Mouse (Mus musculus): ENCODE data around the gene Acadvl. TPM values are rescaled to one million over a fixed set of nuclear protein-coding genes. Genes with fewer than 3 reads are reported as not detected.

Acadvl gene
- polyA plus RNA-seq, 1 experiment from 2014 or later: 73.8 TPM

DNA sequence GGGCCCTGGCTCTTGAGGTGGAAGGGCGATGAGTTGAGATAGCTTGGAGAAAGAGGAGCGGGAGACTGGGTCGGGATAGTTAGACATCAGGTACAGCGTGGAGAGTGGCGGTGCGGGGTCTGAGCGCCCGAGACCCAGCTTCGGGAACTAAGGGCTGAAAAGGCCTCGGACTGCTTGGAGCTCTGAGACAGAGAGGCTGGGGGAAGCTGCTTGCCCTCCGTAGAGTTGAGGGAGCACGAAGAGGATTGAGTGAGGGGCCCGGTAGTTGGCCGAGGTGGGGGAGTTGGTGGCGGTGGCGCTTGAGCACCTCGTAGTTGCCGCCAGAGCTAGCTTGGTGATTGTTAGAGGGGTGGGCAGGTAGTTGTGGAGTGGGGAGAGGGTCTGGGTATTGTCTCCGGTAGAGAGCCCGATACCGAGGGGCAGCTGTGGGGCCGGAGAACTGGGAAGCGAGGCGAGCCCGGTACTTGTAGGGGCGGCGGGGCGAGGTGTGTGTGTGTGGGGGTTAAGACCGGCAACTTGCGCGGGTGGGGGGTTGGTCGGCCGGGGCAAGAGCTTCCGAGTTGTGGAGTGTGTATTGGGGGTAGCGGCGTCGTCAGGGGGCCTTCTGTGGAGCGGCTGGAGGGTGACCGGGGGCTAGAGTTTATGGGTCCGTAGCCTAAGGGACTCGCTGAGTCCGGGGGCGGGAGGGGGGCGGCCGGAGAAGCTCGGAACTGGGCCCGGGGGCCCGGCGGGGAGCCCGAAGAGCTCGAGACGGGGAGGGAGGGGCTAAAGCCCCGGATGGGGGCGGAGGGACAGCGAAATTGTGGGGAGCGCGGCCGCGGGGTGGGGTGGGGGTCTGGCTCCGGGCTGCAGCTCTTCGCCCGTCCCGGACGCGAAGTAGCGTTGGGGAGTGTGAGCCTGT, 18.8 kb downstream of the Acadvl start:
- Histone ChIP-seq H3K27ac (ENCODE audit: low read depth) (peak overlapping the region; percentile 98), H3K9me3 (ENCODE audit: control insufficient read depth, low read length) (no peaks in the 10 kb centered on the region), H3K4me1 (replicated peaks; ENCODE audit: control insufficient read depth, insufficient read depth, low read length) (peaks cover 23% of the 10 kb centered on the region), H3K9ac (ENCODE audit: low read length) (peak overlapping the region; percentile 88), H3K4me3 (ENCODE audit: low read depth, low read length) (peak overlapping the region; percentile 77), H3K27me3 (replicated peaks; ENCODE audit: control insufficient read depth, insufficient read depth, low read length) (no peaks in the 10 kb centered on the region), H3K4me2 (ENCODE audit: low read length) (peak overlapping the region; percentile 57), H3K36me3 (ENCODE audit: control insufficient read depth, insufficient read depth, low read length) (peaks cover 41% of the 10 kb centered on the region)
- peak; percentile 2 for ATAC-seq (replicated peaks; ENCODE audit: low FRiP score, low TSS enrichment, low read depth)
- WGBS: under 1% methylated on average over 64 of the region's 66 CpGs
- DNase-seq (ENCODE audit: low spot score): peak; percentile 78

DNA sequence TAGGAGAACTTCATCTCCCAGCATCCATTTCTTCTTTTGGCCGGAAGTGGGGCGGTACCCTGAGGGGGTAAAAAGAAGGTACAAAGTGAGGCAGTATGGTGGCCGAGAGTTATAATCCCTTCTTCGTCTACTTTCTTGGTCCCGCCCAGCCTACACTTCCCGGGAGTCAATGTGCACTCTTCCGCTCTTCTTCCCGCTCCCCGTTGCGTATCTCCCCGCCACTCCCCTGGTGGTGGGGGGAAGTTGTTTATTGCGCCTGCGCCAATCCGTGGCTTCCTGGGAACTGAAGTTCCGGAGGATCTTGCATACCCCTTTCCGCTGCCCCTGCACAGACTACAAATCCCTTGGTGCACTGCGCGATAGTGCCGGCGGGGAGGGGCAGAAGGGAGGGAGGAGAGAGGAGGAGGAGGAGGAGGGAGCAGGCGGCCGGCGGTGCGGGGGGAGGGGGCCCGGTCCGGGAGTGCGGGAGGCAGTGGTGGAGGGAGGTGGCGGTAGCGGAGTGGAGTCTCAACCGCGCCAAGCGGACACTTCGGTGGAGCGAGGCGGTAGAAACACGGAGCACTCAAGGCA, 19.7 kb downstream of the Acadvl start, which contains the start of gene Phf23:
TSS of gene Phf23 (plus strand) at position 387 of the 570 bp plus-strand sequence.
- peak within 1 kb of the TSS; percentile 57 for H3K4me2 ChIP-seq (ENCODE audit: low read length)
- DNase-seq (ENCODE audit: low spot score) (peak; percentile 97), ATAC-seq (replicated peaks; ENCODE audit: low FRiP score, low TSS enrichment, low read depth) (peak; percentile 71)
- peaks cover 23% of the 10 kb centered on the region for H3K4me1 ChIP-seq (replicated peaks; ENCODE audit: control insufficient read depth, insufficient read depth, low read length)
- H3K27ac ChIP-seq (ENCODE audit: low read depth): peak within 1 kb of the TSS; percentile 98
- H3K36me3 ChIP-seq (ENCODE audit: control insufficient read depth, insufficient read depth, low read length): peaks cover 41% of the 10 kb centered on the region
- peak within 1 kb of the TSS; percentile 88 for H3K9ac ChIP-seq (ENCODE audit: low read length)
- no peaks in the 10 kb centered on the region for H3K27me3 ChIP-seq (replicated peaks; ENCODE audit: control insufficient read depth, insufficient read depth, low read length)
- peak within 1 kb of the TSS; percentile 77 for H3K4me3 ChIP-seq (ENCODE audit: low read depth, low read length)
- no peaks in the 10 kb centered on the region for H3K9me3 ChIP-seq (ENCODE audit: control insufficient read depth, low read length)
- under 1% methylated on average over 36 of the region's 36 CpGs for WGBS

DNA sequence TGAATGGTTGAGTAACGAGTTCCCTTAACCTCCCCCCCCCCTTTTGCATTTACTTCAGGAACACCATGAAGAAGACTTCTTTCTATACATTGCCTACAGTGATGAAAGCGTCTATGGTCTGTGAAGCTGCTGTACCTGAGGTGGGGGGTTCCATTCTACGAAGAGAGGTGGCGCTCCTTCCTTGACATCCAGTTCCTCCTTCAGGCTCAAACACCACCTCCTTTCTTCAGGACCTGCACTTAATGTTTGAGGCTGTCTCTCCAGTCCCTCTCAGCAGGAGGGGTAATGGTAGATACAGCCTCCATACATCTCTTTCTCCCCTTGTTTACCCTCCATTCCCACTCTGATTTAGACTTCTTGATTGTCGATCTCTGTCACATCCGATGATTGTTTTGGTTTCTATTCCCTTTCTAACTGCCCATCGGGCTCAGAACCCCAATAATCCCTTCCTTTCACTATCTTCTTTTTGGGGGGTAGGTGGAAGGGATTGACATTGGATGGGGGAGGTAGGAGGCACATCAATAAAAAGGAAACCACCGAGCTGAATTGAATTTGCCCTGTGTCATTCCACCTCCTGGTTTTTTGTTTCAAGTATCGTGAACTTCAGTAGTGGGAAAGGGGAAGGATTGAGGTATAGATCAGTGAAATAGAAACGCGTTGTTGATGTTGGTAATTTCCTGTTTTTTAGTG, 20.7 kb downstream of the Acadvl start:
- H3K9ac ChIP-seq (ENCODE audit: low read length): no peak overlapping the region
- H3K27me3 ChIP-seq (replicated peaks; ENCODE audit: control insufficient read depth, insufficient read depth, low read length): no peaks in the 10 kb centered on the region
- 0 out of 2 replicates have a peak overlapping the region, but pooled peaks have one; percentile 77 for H3K4me3 ChIP-seq (ENCODE audit: low read depth, low read length)
- H3K9me3 ChIP-seq (ENCODE audit: control insufficient read depth, low read length): no peaks in the 10 kb centered on the region
- peaks cover 21% of the 10 kb centered on the region for H3K4me1 ChIP-seq (replicated peaks; ENCODE audit: control insufficient read depth, insufficient read depth, low read length)
- H3K36me3 ChIP-seq (ENCODE audit: control insufficient read depth, insufficient read depth, low read length): peaks cover 45% of the 10 kb centered on the region
- peak overlapping the region; percentile 38; the same call in 1 of the 2 replicates for H3K4me2 ChIP-seq (ENCODE audit: low read length)
- ATAC-seq (replicated peaks; ENCODE audit: low FRiP score, low TSS enrichment, low read depth): no peak
- WGBS: 84% methylated on average over 11 of the region's 11 CpGs
- DNase-seq (ENCODE audit: low spot score): no peak
- no peak overlapping the region; the same call in 1 of the 2 replicates for H3K27ac ChIP-seq (ENCODE audit: low read depth)

DNA sequence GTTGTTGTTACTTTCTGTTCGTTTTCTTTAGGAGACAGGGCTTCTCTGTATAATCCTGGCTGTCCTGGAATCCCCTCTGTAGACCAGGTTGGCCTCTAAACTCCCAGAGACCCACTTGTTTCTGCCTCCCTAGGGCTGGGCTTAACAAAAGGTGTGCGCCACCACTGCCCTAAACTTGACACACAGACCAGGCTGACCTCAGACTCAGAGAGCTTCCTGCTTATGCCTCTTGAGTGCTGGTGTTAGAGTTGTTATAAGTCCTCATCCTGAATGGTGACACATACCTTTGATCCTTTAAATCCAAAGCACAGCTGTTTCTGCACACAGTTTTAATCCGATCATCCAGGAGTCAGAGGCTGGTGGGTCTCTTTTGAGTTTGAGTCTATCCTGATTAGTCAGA, 22.3 kb downstream of the Acadvl start:
- Histone ChIP-seq H3K9me3 (ENCODE audit: control insufficient read depth, low read length) (no peaks in the 10 kb centered on the region), H3K9ac (ENCODE audit: low read length) (peak overlapping the region; percentile 83; the same call in 1 of the 2 replicates), H3K4me1 (replicated peaks; ENCODE audit: control insufficient read depth, insufficient read depth, low read length) (peaks cover 18% of the 10 kb centered on the region), H3K27me3 (replicated peaks; ENCODE audit: control insufficient read depth, insufficient read depth, low read length) (no peaks in the 10 kb centered on the region), H3K4me3 (ENCODE audit: low read depth, low read length) (peak overlapping the region; percentile 78), H3K27ac (ENCODE audit: low read depth) (no peak overlapping the region), H3K4me2 (ENCODE audit: low read length) (peak overlapping the region; percentile 71), H3K36me3 (ENCODE audit: control insufficient read depth, insufficient read depth, low read length) (peaks cover 45% of the 10 kb centered on the region)
- 85% methylated on average over 3 of the region's 3 CpGs for WGBS
- ATAC-seq (replicated peaks; ENCODE audit: low FRiP score, low TSS enrichment, low read depth): no peak
- DNase-seq (ENCODE audit: low spot score): no peak

DNA sequence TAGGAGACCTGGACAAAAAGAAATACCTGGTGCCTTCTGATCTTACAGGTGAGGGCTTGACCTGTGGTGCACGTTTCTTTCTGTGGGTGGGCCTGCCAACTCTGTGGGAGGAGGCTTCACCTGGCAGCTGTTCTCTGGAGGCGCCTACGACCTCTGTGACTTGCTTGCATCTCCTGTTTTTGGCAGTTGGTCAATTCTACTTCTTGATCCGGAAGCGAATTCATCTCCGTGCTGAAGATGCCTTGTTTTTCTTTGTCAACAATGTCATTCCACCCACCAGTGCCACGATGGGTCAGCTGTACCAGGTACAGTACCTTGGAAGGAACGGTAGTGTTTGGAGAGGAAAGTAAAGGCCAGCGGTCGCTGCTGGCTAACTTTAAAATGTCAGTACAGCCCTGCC, 22.8 kb downstream of the Acadvl start:
- Histone ChIP-seq H3K27ac (ENCODE audit: low read depth) (no peak overlapping the region), H3K4me3 (ENCODE audit: low read depth, low read length) (peak overlapping the region; percentile 78), H3K9me3 (ENCODE audit: control insufficient read depth, low read length) (no peaks in the 10 kb centered on the region), H3K36me3 (ENCODE audit: control insufficient read depth, insufficient read depth, low read length) (peaks cover 46% of the 10 kb centered on the region), H3K27me3 (replicated peaks; ENCODE audit: control insufficient read depth, insufficient read depth, low read length) (no peaks in the 10 kb centered on the region), H3K4me1 (replicated peaks; ENCODE audit: control insufficient read depth, insufficient read depth, low read length) (peaks cover 13% of the 10 kb centered on the region), H3K4me2 (ENCODE audit: low read length) (peak overlapping the region; percentile 71), H3K9ac (ENCODE audit: low read length) (peak overlapping the region; percentile 83)
- WGBS: 75% methylated on average over 10 of the region's 10 CpGs
- no peak for ATAC-seq (replicated peaks; ENCODE audit: low FRiP score, low TSS enrichment, low read depth)
- DNase-seq (ENCODE audit: low spot score): no peak

DNA sequence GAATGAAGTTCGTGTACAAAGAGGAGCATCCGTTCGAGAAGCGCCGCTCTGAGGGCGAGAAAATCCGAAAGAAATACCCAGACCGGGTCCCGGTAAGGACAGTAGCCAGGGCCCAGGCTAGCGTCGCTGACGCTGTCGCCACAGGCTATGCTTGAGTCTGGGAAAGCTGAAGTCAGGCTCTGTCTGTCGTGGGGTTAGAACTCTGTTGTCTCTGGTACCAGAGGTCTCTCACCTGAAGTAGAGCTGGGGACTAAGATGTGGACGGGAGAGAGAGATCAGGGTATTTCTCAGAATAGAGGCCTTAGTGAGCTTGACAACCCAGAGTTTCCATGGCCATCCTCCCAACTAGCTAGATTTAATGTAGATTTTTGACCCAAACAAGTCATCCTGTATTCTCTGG, 23.5 kb downstream of the Acadvl start:
- H3K36me3 ChIP-seq (ENCODE audit: control insufficient read depth, insufficient read depth, low read length): peaks cover 53% of the 10 kb centered on the region
- peak; percentile 12; the same call in 1 of the 2 replicates for ATAC-seq (replicated peaks; ENCODE audit: low FRiP score, low TSS enrichment, low read depth)

DNA sequence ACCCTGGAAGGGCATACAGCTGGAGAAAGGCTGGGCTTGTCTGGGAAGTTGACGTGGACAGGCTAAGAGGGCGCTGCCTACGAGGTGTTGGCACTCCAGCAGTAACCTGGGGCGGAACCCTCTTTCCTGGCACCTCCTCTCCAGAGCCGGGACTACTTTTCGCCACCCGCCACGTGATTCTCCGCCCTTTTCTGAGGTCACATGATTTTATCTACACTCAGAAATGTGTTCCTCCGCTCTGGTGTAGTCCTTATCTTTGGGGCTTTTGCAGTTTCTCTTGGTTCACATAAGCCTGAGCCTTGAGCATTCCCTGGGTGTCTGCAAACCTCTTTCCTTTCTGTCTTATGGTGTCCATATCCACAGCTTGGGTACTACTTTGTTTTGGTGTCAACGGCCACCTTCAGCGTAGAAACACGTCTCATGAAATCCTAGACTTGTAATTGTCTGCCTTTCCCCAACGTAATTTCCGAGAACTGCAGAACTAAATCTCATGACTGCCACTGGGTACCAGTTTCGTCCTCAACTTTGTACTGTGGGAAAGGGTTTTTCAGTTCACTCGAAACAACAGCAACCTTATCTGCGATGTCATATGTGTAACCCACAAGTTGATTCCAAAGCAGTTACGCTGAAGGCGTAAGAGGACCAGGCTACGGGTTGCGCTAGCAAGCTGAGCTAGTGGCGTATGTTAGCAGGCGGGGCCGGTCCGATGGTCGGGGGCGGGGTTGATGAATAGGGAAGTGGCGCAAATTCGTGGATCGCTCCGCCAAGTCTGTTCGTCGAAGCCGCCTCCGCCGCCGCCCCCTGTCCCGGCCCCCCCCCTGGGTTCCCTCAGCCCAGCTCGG, 24.1 kb downstream of the Acadvl start, which contains the start of gene Gabarap:
TSS of gene Gabarap (plus strand) at position 294 of the 842 bp plus-strand sequence.
- ATAC-seq (replicated peaks; ENCODE audit: low FRiP score, low TSS enrichment, low read depth) (peak; percentile 70), DNase-seq (ENCODE audit: low spot score) (peak; percentile 97)
- Histone ChIP-seq H3K9me3 (ENCODE audit: control insufficient read depth, low read length) (no peaks in the 10 kb centered on the region), H3K4me3 (ENCODE audit: low read depth, low read length) (peak within 1 kb of the TSS; percentile 78), H3K4me2 (ENCODE audit: low read length) (peak within 1 kb of the TSS; percentile 71), H3K27me3 (replicated peaks; ENCODE audit: control insufficient read depth, insufficient read depth, low read length) (no peaks in the 10 kb centered on the region), H3K9ac (ENCODE audit: low read length) (peak within 1 kb of the TSS; percentile 83), H3K4me1 (replicated peaks; ENCODE audit: control insufficient read depth, insufficient read depth, low read length) (peaks cover 12% of the 10 kb centered on the region), H3K27ac (ENCODE audit: low read depth) (peak within 1 kb of the TSS; percentile 88), H3K36me3 (ENCODE audit: control insufficient read depth, insufficient read depth, low read length) (peaks cover 59% of the 10 kb centered on the region)
- WGBS: under 1% methylated on average over 40 of the region's 40 CpGs

More for the DNA sequence above, 23.5 kb downstream of the Acadvl start:
- Histone ChIP-seq H3K4me1 (replicated peaks; ENCODE audit: control insufficient read depth, insufficient read depth, low read length) (peaks cover 12% of the 10 kb centered on the region), H3K27ac (ENCODE audit: low read depth) (peak overlapping the region; percentile 88), H3K4me2 (ENCODE audit: low read length) (peak overlapping the region; percentile 71), H3K27me3 (replicated peaks; ENCODE audit: control insufficient read depth, insufficient read depth, low read length) (no peaks in the 10 kb centered on the region), H3K9me3 (ENCODE audit: control insufficient read depth, low read length) (no peaks in the 10 kb centered on the region), H3K9ac (ENCODE audit: low read length) (peak overlapping the region; percentile 83), H3K4me3 (ENCODE audit: low read depth, low read length) (peak overlapping the region; percentile 78)
- 0% methylated on average over 15 of the region's 15 CpGs for WGBS
- DNase-seq (ENCODE audit: low spot score): no peak

Measured in intestine, embryonic 14.5 days (tissue).